Mouse (Mus musculus) adrenal gland, postnatal 14 days (tissue): ENCODE results near the gene Suds3. TPM values are rescaled to one million over a fixed set of nuclear protein-coding genes. Genes with fewer than 3 reads are reported as not detected.

Experiments used
- DNase-seq: peaks from one replicate; pipeline ENCODE4 v3.0.0; 2021; ENCODE audit warnings: mixed read lengths
- total RNA-seq: library from RNA; stranded (reverse); gene quantifications from 2 replicates; pipeline ENCODE4 v1.2.3, GENCODE M21; 2021

Gene Suds3
- total RNA-seq, 1 experiment from 2014 or later: 88.4 TPM

- DNase-seq: no peak
Observed at GRCm38 (mm10) chr5:117045101-117045500, 70.8 kb downstream of the Suds3 start.

- no peak for DNase-seq
Observed at GRCm38 (mm10) chr5:117042661-117043060, 73.3 kb downstream of the Suds3 start.

Other genes starting within 250 kb of the Suds3 start
- gene Taok3, start 4.0 kb upstream of the Suds3 start, total RNA-seq: 29.8 and 35.4 TPM in 2 replicates
- 832 and 835 TPM in 2 replicates for gene Pebp1, start 171.5 kb upstream of the Suds3 start, total RNA-seq
- gene Vsig10, start 203.0 kb upstream of the Suds3 start, total RNA-seq: 18.5 and 21.6 TPM in 2 replicates
- 100 and 103 TPM in 2 replicates for gene Wsb2, start 241.2 kb upstream of the Suds3 start, total RNA-seq